Mouse (Mus musculus): ENCODE results near the gene Npas3. TPM values are rescaled to one million over a fixed set of nuclear protein-coding genes. Genes with fewer than 3 reads are reported as not detected.

The Npas3 gene
- polyA plus RNA-seq (2016; fragmentation: Nextera tagmentation; extraction: Ambion mirVana) = 6.6 and 12.2 TPM in 2 replicates

GRCm38 (mm10) chr12:53248101-53248727 is at the start of gene Npas3:
TSS of gene Npas3 (plus strand) at chr12:53248677.
- H3K4me1 ChIP-seq (replicated peaks) = peaks cover 52% of the 10 kb centered on the region
- peak within 1 kb of the TSS; percentile 97 for H3K27ac ChIP-seq
- WGBS = under 1% methylated on average over 57 of the region's 62 CpGs
- peaks cover 46% of the 10 kb centered on the region for H3K27me3 ChIP-seq (ENCODE audit: insufficient read depth, poor library complexity, severe bottlenecking)
- no peaks in the 10 kb centered on the region for H3K36me3 ChIP-seq
- H3K4me3 ChIP-seq = peak within 1 kb of the TSS; percentile 83
- peak; percentile 85 for DNase-seq (ENCODE audit: low spot score)
- H3K9me3 ChIP-seq = no peaks in the 10 kb centered on the region

DNA sequence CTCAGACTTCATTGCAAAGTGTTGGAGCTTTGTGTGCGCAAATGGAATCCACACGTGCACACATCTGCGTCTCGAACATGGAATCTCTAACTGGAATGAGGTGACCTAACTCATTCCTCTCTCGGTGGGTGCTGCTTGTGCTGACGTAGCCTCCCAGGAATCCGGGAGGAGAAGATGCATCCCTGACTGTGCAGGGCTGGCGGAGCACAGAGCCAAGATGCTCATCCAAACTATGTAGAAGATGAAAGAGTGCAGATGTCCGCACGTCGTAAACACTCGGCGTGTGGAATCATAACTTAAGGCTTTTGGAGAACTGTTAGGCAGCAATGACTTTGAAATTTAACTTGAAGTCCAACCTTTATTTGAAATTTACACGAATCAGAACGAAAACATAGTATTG is 31.3 kb upstream of the Npas3 start:
- no peak for DNase-seq (ENCODE audit: low spot score)
- 94% methylated on average over 15 of the region's 15 CpGs for WGBS
- no peak overlapping the region for H3K27ac ChIP-seq
- H3K9me3 ChIP-seq = no peaks in the 10 kb centered on the region
- H3K36me3 ChIP-seq = no peaks in the 10 kb centered on the region
- H3K27me3 ChIP-seq (ENCODE audit: insufficient read depth, poor library complexity, severe bottlenecking) = no peaks in the 10 kb centered on the region
- no peaks in the 10 kb centered on the region for H3K4me1 ChIP-seq (replicated peaks)
- H3K4me3 ChIP-seq = no peak overlapping the region

DNA sequence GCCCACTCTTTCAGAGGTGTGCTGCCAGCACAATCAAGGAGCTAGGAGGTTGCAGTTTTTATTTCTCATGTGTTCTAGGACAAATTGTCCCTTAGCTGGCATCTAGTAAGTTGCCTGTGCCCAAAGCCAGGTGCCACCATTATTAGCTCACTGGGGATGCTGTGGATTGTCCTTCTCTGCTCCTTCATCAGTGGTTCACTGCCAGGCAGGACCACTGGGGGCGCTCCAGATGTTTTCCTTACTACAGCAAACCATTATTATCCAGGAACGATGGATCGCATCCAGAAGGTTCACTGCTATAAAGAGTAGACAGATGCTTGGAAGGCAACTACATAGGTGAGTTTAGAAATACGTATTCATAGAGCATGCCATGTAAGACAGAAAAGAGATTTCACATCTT is 25.7 kb upstream of the Npas3 start:
- no peaks in the 10 kb centered on the region for H3K4me1 ChIP-seq (replicated peaks)
- H3K27me3 ChIP-seq (ENCODE audit: insufficient read depth, poor library complexity, severe bottlenecking) = no peaks in the 10 kb centered on the region
- DNase-seq (ENCODE audit: low spot score) = peak; percentile 15
- H3K4me3 ChIP-seq = no peak overlapping the region
- WGBS = 65% methylated on average over 4 of the region's 4 CpGs
- no peak overlapping the region for H3K27ac ChIP-seq
- no peaks in the 10 kb centered on the region for H3K36me3 ChIP-seq
- H3K9me3 ChIP-seq = no peaks in the 10 kb centered on the region

GRCm38 (mm10) chr12:53227356-53227755 is 21.1 kb upstream of the Npas3 start:
- WGBS = 65% methylated on average over 4 of the region's 4 CpGs
- H3K27ac ChIP-seq = no peak overlapping the region
- no peak for DNase-seq (ENCODE audit: low spot score)
- H3K36me3 ChIP-seq = no peaks in the 10 kb centered on the region
- no peaks in the 10 kb centered on the region for H3K4me1 ChIP-seq (replicated peaks)
- no peak overlapping the region for H3K4me3 ChIP-seq
- no peaks in the 10 kb centered on the region for H3K27me3 ChIP-seq (ENCODE audit: insufficient read depth, poor library complexity, severe bottlenecking)
- no peaks in the 10 kb centered on the region for H3K9me3 ChIP-seq

- no peak for DNase-seq (ENCODE audit: low spot score)
Observed at GRCm38 (mm10) chr12:53229419-53229818, 19.1 kb upstream of the Npas3 start.

DNA sequence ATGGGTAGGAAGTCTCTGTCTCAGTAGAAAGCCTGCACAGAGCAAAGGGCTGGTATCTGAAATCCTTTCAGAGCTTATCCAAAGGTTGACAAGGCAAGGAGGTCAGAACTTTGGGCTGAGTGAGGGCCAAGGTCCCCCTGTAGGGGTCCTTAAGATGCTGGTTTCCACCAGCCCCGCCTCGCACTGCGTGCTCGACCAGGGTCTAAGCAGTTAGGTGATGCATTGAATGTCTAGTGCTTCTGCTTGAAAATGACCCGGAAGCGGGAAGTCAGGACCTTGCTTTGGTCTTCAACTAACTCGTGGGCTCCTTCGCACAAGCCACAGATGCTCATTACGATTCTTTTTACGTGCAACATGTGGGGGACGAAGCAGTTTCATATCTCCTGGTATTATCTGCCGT is 2.3 kb upstream of the Npas3 start:
- peak overlapping the region; percentile 97 for H3K27ac ChIP-seq
- peak; percentile 36 for DNase-seq (ENCODE audit: low spot score)
- H3K4me1 ChIP-seq (replicated peaks) = peaks cover 43% of the 10 kb centered on the region
- H3K9me3 ChIP-seq = no peaks in the 10 kb centered on the region
- WGBS = under 1% methylated on average over 12 of the region's 12 CpGs
- peaks cover 43% of the 10 kb centered on the region for H3K27me3 ChIP-seq (ENCODE audit: insufficient read depth, poor library complexity, severe bottlenecking)
- H3K4me3 ChIP-seq = peak overlapping the region; percentile 83
- H3K36me3 ChIP-seq = no peaks in the 10 kb centered on the region

More at GRCm38 (mm10) chr12:53229419-53229818, 19.1 kb upstream of the Npas3 start:
- Histone ChIP-seq H3K4me3 (no peak overlapping the region), H3K27me3 (ENCODE audit: insufficient read depth, poor library complexity, severe bottlenecking) (no peaks in the 10 kb centered on the region), H3K9me3 (no peaks in the 10 kb centered on the region), H3K36me3 (no peaks in the 10 kb centered on the region), H3K4me1 (replicated peaks) (no peaks in the 10 kb centered on the region), H3K27ac (no peak overlapping the region)
- 69% methylated on average over 2 of the region's 2 CpGs for WGBS

DNA sequence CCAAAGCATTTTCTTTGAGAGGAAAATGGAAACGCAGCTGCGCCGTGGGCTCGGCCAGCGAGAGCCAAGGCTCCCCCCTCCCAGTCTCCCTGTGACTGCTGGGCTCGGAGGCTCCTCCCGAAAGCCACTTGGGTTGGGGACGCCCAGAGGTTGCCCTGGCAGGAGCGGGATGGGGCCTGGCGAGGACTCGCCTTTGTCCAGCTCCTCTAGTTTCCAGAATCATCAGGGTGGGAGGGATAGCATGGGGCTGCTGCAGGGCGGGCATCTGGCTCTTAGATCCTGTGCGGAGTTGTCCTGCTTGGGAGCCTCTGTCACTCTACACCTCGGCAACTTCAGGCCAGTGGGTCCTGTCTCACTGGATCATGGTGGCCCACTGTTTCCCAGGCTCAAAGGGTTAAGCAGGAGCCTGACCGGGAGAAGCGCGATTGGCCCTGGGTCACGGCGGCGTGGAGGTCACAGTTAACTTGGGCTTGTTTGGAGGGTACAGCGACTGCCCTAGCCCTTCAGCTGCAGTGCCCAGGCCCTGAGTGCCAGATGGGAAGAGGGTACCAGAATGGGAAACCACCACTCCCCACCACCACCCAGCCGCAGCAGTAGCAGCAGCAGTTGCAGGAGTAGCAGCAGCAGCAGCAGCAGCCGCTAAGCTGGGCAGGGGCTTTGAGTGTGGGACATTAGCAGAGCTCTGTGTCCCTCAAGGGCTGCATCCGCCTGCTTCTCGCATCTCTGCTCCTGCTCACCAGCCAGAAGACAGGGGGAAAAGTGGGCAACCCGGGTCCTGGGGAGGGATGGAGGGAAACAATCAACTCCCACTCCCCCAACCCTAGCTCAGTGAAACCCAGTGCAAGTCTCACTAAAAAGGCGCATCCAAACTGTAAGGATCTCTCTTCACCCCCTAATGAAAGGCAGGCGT is 1.6 kb upstream of the Npas3 start:
- peak; percentile 75 for DNase-seq (ENCODE audit: low spot score)
- under 1% methylated on average over 28 of the region's 28 CpGs for WGBS
- Histone ChIP-seq H3K9me3 (no peaks in the 10 kb centered on the region), H3K4me3 (peak overlapping the region; percentile 83), H3K4me1 (replicated peaks) (peaks cover 50% of the 10 kb centered on the region), H3K27ac (peak overlapping the region; percentile 97), H3K27me3 (ENCODE audit: insufficient read depth, poor library complexity, severe bottlenecking) (peaks cover 46% of the 10 kb centered on the region), H3K36me3 (no peaks in the 10 kb centered on the region)

- peak overlapping the region; percentile 97 for H3K27ac ChIP-seq
- no peaks in the 10 kb centered on the region for H3K9me3 ChIP-seq
- peaks cover 46% of the 10 kb centered on the region for H3K27me3 ChIP-seq (ENCODE audit: insufficient read depth, poor library complexity, severe bottlenecking)
- under 1% methylated on average over 25 of the region's 25 CpGs for WGBS
- H3K4me1 ChIP-seq (replicated peaks) = peaks cover 52% of the 10 kb centered on the region
- DNase-seq (ENCODE audit: low spot score) = no peak
- H3K36me3 ChIP-seq = no peaks in the 10 kb centered on the region
- H3K4me3 ChIP-seq = peak overlapping the region; percentile 83
Observed at GRCm38 (mm10) chr12:53247491-53248035, 914 bp upstream of the Npas3 start.

DNA sequence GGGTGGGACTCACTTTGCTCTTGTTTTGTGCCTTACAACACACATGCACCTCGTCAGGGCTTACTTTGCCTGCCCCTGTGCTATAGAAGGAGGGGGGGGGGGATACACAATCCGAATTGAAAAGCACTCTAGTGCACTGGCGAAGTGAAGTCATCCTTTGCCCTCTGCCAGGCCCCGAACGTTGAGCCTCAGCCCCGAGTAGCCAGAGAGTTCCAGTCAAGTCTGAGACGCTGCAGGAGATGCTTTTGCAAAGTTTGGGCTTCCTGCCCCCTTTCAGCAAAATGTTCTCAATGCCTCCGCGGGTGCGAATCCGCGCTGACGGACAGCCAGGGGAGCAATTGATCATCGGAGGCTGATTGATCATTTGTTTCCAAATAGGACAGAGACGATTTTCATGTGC is 319 bp downstream of the Npas3 start:
- peak overlapping the region; percentile 83 for H3K4me3 ChIP-seq
- peaks cover 46% of the 10 kb centered on the region for H3K27me3 ChIP-seq (ENCODE audit: insufficient read depth, poor library complexity, severe bottlenecking)
- H3K4me1 ChIP-seq (replicated peaks) = peaks cover 52% of the 10 kb centered on the region
- WGBS = under 1% methylated on average over 15 of the region's 15 CpGs
- peak; percentile 70 for DNase-seq (ENCODE audit: low spot score)
- peak overlapping the region; percentile 97 for H3K27ac ChIP-seq
- no peaks in the 10 kb centered on the region for H3K36me3 ChIP-seq
- H3K9me3 ChIP-seq = no peaks in the 10 kb centered on the region

- Histone ChIP-seq H3K4me1 (replicated peaks) (peaks cover 64% of the 10 kb centered on the region), H3K36me3 (no peaks in the 10 kb centered on the region), H3K27ac (peak overlapping the region; percentile 100), H3K27me3 (ENCODE audit: insufficient read depth, poor library complexity, severe bottlenecking) (peaks cover 27% of the 10 kb centered on the region), H3K4me3 (peak overlapping the region; percentile 83), H3K9me3 (no peaks in the 10 kb centered on the region)
- WGBS = 0% methylated on average over 11 of the region's 11 CpGs
- DNase-seq (ENCODE audit: low spot score) = peak; percentile 72
Observed at GRCm38 (mm10) chr12:53251701-53252181, 3.3 kb downstream of the Npas3 start.

DNA sequence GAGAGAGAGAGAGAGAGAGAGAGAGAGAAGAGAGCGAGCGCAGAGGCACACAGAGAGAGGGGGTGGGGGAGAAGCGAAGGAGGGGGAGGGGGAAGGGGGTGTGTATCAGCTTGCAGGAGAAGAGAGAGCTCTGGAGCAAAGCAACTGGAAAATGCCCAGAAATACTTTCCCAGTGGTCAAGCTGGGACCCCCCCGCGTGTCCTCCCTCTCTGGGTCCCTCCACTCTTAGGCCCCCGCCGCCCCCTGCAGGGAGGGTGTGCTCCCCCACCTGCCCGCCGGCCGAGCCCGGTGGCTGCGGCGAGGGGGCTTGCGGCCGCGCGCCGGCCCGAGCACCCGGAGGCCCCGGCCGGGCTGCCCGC is 3.7 kb downstream of the Npas3 start:
- peaks cover 23% of the 10 kb centered on the region for H3K27me3 ChIP-seq (ENCODE audit: insufficient read depth, poor library complexity, severe bottlenecking)
- peak overlapping the region; percentile 100 for H3K27ac ChIP-seq
- DNase-seq (ENCODE audit: low spot score) = peak; percentile 63
- H3K4me1 ChIP-seq (replicated peaks) = peaks cover 59% of the 10 kb centered on the region
- peak overlapping the region; percentile 83 for H3K4me3 ChIP-seq
- under 1% methylated on average over 23 of the region's 23 CpGs for WGBS
- H3K36me3 ChIP-seq = no peaks in the 10 kb centered on the region
- no peaks in the 10 kb centered on the region for H3K9me3 ChIP-seq

DNA sequence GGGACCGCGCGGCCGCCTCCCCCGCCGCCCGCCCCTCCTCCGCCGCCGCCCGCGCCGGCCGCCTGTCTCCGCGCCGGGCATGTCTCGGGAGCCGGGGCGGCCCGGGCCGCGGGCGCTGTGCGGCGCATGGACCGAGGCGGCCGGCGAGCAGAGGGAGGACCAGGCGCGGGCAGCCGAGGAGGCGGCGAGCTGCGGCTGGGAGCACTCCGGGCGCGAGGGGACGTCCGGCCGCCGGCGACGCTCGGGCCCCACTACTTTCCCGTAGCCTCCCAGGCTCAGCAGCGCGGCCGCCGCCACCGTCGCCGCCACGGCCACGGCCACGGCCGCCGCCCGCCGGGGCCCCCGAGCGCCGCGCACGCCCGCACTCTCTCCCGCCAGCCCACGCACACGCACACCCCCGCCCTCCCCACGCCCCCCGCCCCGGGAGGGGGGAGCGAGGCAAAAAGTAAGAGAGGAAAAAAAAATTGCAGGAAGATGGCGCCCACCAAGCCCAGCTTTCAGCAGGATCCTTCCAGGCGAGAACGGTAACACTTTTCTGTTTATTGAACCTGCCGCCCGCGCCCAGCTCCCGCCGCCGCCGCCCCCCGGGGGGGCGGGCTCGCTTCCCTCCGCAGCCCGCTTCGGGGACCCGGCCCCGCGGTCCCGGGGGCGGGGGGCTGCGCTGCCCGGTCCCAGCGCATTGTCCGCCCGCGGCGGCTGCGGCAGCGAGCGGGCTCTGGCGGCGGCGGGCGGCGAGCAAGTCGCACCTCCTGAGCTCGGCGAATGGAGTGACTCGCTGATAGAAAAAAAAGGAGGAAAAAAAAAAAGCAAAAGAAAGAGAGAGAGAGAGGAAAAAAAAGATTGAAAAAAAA is 4.3 kb downstream of the Npas3 start:
- peak overlapping the region; percentile 83 for H3K4me3 ChIP-seq
- peak overlapping the region; percentile 100 for H3K27ac ChIP-seq
- under 1% methylated on average over 115 of the region's 115 CpGs for WGBS
- no peaks in the 10 kb centered on the region for H3K9me3 ChIP-seq
- H3K27me3 ChIP-seq (ENCODE audit: insufficient read depth, poor library complexity, severe bottlenecking) = peaks cover 20% of the 10 kb centered on the region
- no peaks in the 10 kb centered on the region for H3K36me3 ChIP-seq
- peaks cover 53% of the 10 kb centered on the region for H3K4me1 ChIP-seq (replicated peaks)
- peak; percentile 73 for DNase-seq (ENCODE audit: low spot score)
